Mouse (Mus musculus) limb, embryonic 12.5 days (tissue): ENCODE measurements around the gene Cadm1. TPM values are rescaled to one million over a fixed set of nuclear protein-coding genes. Genes with fewer than 3 reads are reported as not detected.
A peak's percentile ranks its signal among the peaks of the same experiment; 100 is the strongest.

ENCODE experiments used
- ATAC-seq: fragments of 200-750 bp; cut with Nextera tagmentation; 2 replicates; pipeline ENCODE4 v1.8.0; 2017; ENCODE audit warnings: low read depth, moderate TSS enrichment; ENCODE audit not compliant: insufficient number of reproducible peaks, insufficient read depth, low FRiP score, low TSS enrichment
- H3K27ac ChIP-seq: fragments of 300-500 bp; sonication (generic); 2 replicates; pipeline ENCODE4 v1.5.1; 2016; ENCODE audit warnings: mild to moderate bottlenecking, moderate library complexity
- H3K27me3 ChIP-seq: fragments of 300-500 bp; sonication (generic); 2 replicates; pipeline ENCODE4 v1.6.1; 2016; ENCODE audit warnings: mild to moderate bottlenecking, moderate library complexity
- H3K36me3 ChIP-seq: fragments of 300-500 bp; sonication (generic); 2 replicates; pipeline ENCODE4 v1.6.1; 2016; ENCODE audit warnings: mild to moderate bottlenecking, moderate library complexity
- H3K4me1 ChIP-seq: fragments of 300-500 bp; sonication (generic); replicated peaks from 2 replicates; pipeline ENCODE4 v1.6.1; 2016
- H3K4me2 ChIP-seq: fragments of 300-500 bp; sonication (generic); 2 replicates; pipeline ENCODE4 v1.6.1; 2016; ENCODE audit warnings: mild to moderate bottlenecking, moderate library complexity
- H3K4me3 ChIP-seq: fragments of 300-500 bp; sonication (generic); replicated peaks from 2 replicates; pipeline ENCODE4 v1.5.1; 2016; ENCODE audit warnings: mild to moderate bottlenecking
- H3K9ac ChIP-seq: fragments of 300-500 bp; sonication (generic); replicated peaks from 2 replicates; pipeline ENCODE4 v1.6.1; 2016; ENCODE audit warnings: mild to moderate bottlenecking, moderate library complexity
- H3K9me3 ChIP-seq: fragments of 300-500 bp; sonication (generic); 2 replicates; pipeline ENCODE4 v1.6.1; 2016; ENCODE audit warnings: mild to moderate bottlenecking, moderate library complexity
- WGBS: fragments of 180-500 bp; shearing (Covaris S2); methylation state at CpG from one replicate; pipeline ENCODE4 v1.1.7; 2016; 5-methylcytosine and 5-hydroxymethylcytosine counted together
- polyA plus RNA-seq: library from polyadenylated mRNA; unstranded; fragments of >200 nt; fragmentation: Nextera tagmentation; extraction: Ambion mirVana; gene quantifications from 2 replicates; pipeline ENCODE4 v1.2.1, GENCODE M21; 2016

Gene Cadm1
- polyA plus RNA-seq, 1 experiment from 2014 or later: 46.6 TPM

DNA sequence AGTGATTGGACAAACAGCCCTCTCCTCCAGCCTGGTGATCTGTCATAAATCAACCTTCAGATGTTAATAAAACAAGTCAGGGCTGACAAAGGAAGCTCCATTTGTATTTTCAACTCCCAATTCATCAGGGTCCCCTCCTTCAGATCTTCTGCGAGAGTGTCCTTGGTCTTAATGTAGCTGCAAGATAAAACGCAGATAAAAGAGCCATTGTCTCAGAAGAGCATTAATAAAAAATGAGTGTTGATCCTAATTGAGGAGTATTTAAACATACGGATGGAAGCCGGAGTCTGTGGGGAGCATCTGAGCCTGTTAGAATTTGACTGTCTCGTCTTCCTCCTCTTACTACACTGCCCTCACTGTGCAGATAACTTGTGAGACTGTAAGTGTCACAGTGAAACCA is 234.9 kb downstream of the Cadm1 start:
- whole genome bisulfite sequencing: 67% methylated on average over 5 of the region's 5 CpGs

DNA sequence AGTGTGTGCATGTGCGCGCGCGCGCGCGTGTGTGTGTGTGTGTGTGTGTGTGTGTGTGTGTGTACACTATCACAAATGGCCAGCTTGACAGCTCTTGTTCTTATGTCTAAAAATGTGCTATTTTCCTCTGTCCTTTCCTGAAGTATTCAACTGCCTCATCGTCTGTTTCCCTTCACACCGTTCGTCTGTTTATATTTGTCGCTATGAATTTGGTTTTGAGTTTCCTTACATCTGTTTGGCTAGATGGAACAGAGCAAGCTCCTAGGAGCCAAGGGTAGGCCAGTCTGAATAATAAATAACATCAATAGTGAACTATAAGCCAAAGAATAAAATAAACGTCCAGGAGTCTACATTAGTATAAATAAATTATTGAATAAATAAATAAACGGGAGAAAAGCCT is 235.3 kb downstream of the Cadm1 start:
- Histone ChIP-seq H3K27ac (no peak overlapping the region), H3K27me3 (no peaks in the 10 kb centered on the region), H3K4me2 (no peak overlapping the region), H3K36me3 (no peaks in the 10 kb centered on the region), H3K9ac (no peak overlapping the region), H3K4me1 (peaks cover 13% of the 10 kb centered on the region), H3K9me3 (no peaks in the 10 kb centered on the region), H3K4me3 (no peak overlapping the region)
- WGBS: 88% methylated on average over 13 of the region's 13 CpGs
- no peak for ATAC-seq

More for the DNA sequence above, 234.9 kb downstream of the Cadm1 start:
- H3K27me3 ChIP-seq: no peaks in the 10 kb centered on the region
- no peak overlapping the region for H3K27ac ChIP-seq
- no peak for ATAC-seq
- H3K4me3 ChIP-seq: no peak overlapping the region
- no peak overlapping the region for H3K9ac ChIP-seq
- no peak overlapping the region for H3K4me2 ChIP-seq
- H3K4me1 ChIP-seq: peaks cover 12% of the 10 kb centered on the region
- H3K36me3 ChIP-seq: no peaks in the 10 kb centered on the region
- H3K9me3 ChIP-seq: no peaks in the 10 kb centered on the region

- WGBS: 81% methylated on average over 10 of the region's 10 CpGs
- Histone ChIP-seq H3K4me1 (peaks cover 19% of the 10 kb centered on the region), H3K27me3 (no peaks in the 10 kb centered on the region), H3K4me2 (no peak overlapping the region), H3K4me3 (no peak overlapping the region), H3K36me3 (no peaks in the 10 kb centered on the region), H3K9ac (no peak overlapping the region), H3K27ac (no peak overlapping the region), H3K9me3 (no peaks in the 10 kb centered on the region)
- ATAC-seq: no peak
Measured at GRCm38 (mm10) chr9:47766342-47766741, 236.4 kb downstream of the Cadm1 start.

DNA sequence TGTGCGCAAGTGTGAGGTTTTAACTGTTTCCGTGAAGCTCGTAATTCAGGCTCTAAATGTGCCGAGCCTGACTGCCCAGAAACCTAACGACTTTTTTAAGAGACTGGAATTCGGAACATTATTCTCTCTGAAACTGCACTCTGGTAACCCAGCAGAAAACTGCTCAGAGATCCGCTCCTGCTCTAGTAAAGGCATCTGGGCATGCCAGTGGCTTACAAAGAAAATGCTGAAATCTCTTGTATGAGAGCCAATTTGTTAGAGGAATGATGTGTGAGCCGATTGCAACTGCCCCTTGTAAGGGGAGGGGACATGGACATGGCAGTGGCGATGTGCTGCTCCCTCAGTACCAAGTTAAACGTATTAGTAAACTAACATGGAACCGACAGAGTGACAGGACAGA is 240.9 kb downstream of the Cadm1 start:
- Histone ChIP-seq H3K4me3 (no peak overlapping the region), H3K9ac (no peak overlapping the region), H3K4me1 (peaks cover 26% of the 10 kb centered on the region), H3K27ac (peak overlapping the region; percentile 77), H3K36me3 (no peaks in the 10 kb centered on the region), H3K4me2 (peak overlapping the region; percentile 45), H3K27me3 (no peaks in the 10 kb centered on the region), H3K9me3 (no peaks in the 10 kb centered on the region)
- WGBS: 21% methylated on average over 11 of the region's 11 CpGs
- ATAC-seq: no peak

- 74% methylated on average over 5 of the region's 5 CpGs for WGBS
- Histone ChIP-seq H3K27ac (no peak overlapping the region), H3K4me1 (peaks cover 26% of the 10 kb centered on the region), H3K9ac (no peak overlapping the region), H3K4me3 (no peak overlapping the region), H3K9me3 (no peaks in the 10 kb centered on the region), H3K4me2 (no peak overlapping the region), H3K27me3 (no peaks in the 10 kb centered on the region), H3K36me3 (no peaks in the 10 kb centered on the region)
- no peak for ATAC-seq
Measured at GRCm38 (mm10) chr9:47771953-47772352, 242.0 kb downstream of the Cadm1 start.

- no peaks in the 10 kb centered on the region for H3K27me3 ChIP-seq
- no peaks in the 10 kb centered on the region for H3K9me3 ChIP-seq
- peaks cover 26% of the 10 kb centered on the region for H3K4me1 ChIP-seq
- H3K36me3 ChIP-seq: no peaks in the 10 kb centered on the region
- 95% methylated on average over 6 of the region's 6 CpGs for WGBS
- no peak overlapping the region for H3K27ac ChIP-seq
- no peak overlapping the region for H3K4me3 ChIP-seq
- no peak overlapping the region for H3K4me2 ChIP-seq
- ATAC-seq: no peak
- no peak overlapping the region for H3K9ac ChIP-seq
Measured at GRCm38 (mm10) chr9:47772750-47773149, 242.8 kb downstream of the Cadm1 start.

DNA sequence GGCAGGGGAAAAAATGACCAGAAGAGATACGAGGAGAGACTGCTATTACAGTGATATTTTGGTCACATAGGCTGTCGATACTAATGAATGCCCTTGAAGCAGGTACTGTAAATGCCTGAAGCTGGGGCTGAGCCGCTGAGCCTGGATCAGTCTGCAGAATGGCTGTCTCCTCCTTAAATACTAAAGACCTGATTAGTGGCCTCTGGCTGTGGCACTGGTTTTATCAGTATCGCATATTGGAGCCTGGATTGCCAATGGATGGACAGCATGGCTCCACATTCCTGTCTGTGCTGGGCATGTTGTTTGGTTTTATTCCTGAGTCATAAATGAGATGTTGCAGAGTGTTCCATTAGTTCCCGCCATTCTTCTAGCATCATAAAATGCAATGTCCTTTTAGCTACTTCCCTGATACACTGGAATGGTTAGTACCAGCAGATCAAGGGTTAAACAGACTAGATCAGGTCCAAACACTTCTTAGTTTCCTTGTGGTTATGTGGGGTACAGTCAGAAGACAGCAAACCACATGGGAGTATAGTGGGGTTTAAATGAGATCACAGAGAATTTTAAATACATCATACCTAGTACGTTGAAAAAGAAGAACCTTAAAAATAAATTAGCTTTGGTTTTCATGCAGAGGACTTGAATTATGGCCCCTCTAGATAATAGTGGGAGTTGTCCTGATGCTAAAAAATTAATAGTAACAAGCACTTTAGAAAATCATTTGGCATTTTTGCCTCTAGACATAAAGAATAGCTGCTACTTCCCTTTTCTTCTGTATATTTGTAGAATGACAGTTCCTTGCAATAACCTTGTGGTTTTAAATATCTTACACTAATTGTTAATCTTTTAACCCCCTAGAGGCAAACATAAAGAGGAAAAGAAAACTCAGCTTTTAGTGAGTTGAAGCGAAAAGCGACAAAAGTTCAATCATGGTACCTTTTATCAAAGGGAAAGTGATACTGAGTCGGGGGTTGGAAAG is 247.3 kb downstream of the Cadm1 start:
- Histone ChIP-seq H3K36me3 (no peaks in the 10 kb centered on the region), H3K27ac (no peak overlapping the region), H3K27me3 (no peaks in the 10 kb centered on the region), H3K9me3 (no peaks in the 10 kb centered on the region), H3K4me1 (peaks cover 12% of the 10 kb centered on the region), H3K4me2 (no peak overlapping the region), H3K4me3 (no peak overlapping the region), H3K9ac (no peak overlapping the region)
- WGBS: 78% methylated on average over 9 of the region's 9 CpGs
- no peak for ATAC-seq

DNA sequence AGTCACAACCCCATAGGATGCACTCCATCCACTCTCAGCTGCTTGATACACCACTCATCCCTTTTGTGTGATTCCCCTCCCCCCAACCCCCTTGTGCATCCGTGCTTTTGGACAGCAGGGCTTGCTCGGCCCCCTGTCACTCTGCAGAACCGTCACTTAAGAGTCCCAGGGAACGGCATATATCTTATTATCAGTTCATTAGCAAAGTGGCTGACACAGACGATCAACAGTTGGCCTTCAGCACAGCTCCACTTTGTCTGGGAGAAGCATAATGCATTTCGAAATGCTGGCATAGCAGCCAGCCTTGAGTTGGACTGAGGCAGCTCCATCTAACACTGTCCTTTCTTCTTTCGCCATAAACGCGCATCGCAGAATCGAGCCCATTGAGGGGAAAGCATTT is 248.5 kb downstream of the Cadm1 start:
- Histone ChIP-seq H3K9ac (no peak overlapping the region), H3K9me3 (no peaks in the 10 kb centered on the region), H3K27ac (no peak overlapping the region), H3K4me1 (peaks cover 20% of the 10 kb centered on the region), H3K4me3 (no peak overlapping the region), H3K4me2 (no peak overlapping the region), H3K27me3 (no peaks in the 10 kb centered on the region), H3K36me3 (no peaks in the 10 kb centered on the region)
- WGBS: 54% methylated on average over 11 of the region's 11 CpGs
- no peak for ATAC-seq

- H3K4me3 ChIP-seq: no peak overlapping the region
- no peak overlapping the region for H3K4me2 ChIP-seq
- peaks cover 20% of the 10 kb centered on the region for H3K4me1 ChIP-seq
- H3K27me3 ChIP-seq: no peaks in the 10 kb centered on the region
- 57% methylated on average over 6 of the region's 6 CpGs for WGBS
- H3K9ac ChIP-seq: no peak overlapping the region
- no peaks in the 10 kb centered on the region for H3K36me3 ChIP-seq
- no peak for ATAC-seq
- no peak overlapping the region for H3K27ac ChIP-seq
- H3K9me3 ChIP-seq: no peaks in the 10 kb centered on the region
Measured at GRCm38 (mm10) chr9:47779291-47779690, 249.3 kb downstream of the Cadm1 start.

GRCm38 (mm10) chr9:47786642-47787041 is 256.7 kb downstream of the Cadm1 start:
- no peak for ATAC-seq
- H3K27ac ChIP-seq: no peak overlapping the region
- H3K27me3 ChIP-seq: no peaks in the 10 kb centered on the region
- no peak overlapping the region for H3K4me2 ChIP-seq
- H3K4me3 ChIP-seq: no peak overlapping the region
- no peak overlapping the region for H3K9ac ChIP-seq
- H3K9me3 ChIP-seq: no peaks in the 10 kb centered on the region
- H3K36me3 ChIP-seq: no peaks in the 10 kb centered on the region
- WGBS: 78% methylated on average over 3 of the region's 3 CpGs
- H3K4me1 ChIP-seq: peaks cover 7% of the 10 kb centered on the region

DNA sequence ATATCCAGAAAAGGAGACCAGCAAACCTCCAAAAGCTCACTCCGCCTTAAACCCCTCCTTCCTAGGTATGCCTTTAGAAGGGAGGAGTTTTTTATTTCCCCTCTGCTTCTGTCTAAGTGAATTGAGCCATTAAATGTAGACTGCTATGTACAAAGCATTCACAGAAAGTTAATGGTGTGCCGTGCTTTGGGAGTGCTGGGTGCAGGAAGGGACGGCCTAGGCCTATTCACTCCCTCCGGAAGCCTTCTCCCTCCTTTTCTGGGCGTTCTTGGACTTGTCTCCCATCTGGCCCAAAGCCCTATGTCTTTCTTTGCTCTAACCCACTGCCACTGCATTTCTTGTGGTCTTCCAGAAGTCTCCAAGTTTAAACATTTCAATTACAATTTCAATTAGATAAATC is 268.5 kb downstream of the Cadm1 start:
- Histone ChIP-seq H3K27me3 (no peaks in the 10 kb centered on the region), H3K4me1 (peaks cover 5% of the 10 kb centered on the region), H3K4me3 (no peak overlapping the region), H3K27ac (no peak overlapping the region), H3K9ac (no peak overlapping the region), H3K36me3 (peaks cover 23% of the 10 kb centered on the region; the same call in 1 of the 2 replicates), H3K9me3 (no peaks in the 10 kb centered on the region), H3K4me2 (no peak overlapping the region)
- no peak for ATAC-seq
- 85% methylated on average over 5 of the region's 5 CpGs for WGBS

- Histone ChIP-seq H3K27ac (no peak overlapping the region), H3K9me3 (no peaks in the 10 kb centered on the region), H3K36me3 (peaks cover 19% of the 10 kb centered on the region; the same call in 1 of the 2 replicates), H3K4me2 (no peak overlapping the region), H3K27me3 (no peaks in the 10 kb centered on the region), H3K9ac (no peak overlapping the region), H3K4me1 (peaks cover 10% of the 10 kb centered on the region), H3K4me3 (no peak overlapping the region)
- 82% methylated on average over 4 of the region's 4 CpGs for WGBS
- ATAC-seq: no peak
Measured at GRCm38 (mm10) chr9:47801242-47801641, 271.3 kb downstream of the Cadm1 start.
